Mouse (Mus musculus) intestine, embryonic 16.5 days (tissue): ENCODE measurements at regions not wholly inside any gene's neighbourhood (a gene's known extent, or its start where the extent isn't known, plus 50 kb on each side); places are given as distances from the start of the nearest gene placed in this dataset.

Experiments used
- ATAC-seq: fragments of 200-750 bp; cut with Nextera tagmentation; 2 replicates; pipeline ENCODE4 v1.8.0; 2017; ENCODE audit warnings: moderate TSS enrichment, moderate library complexity
- H3K27ac ChIP-seq: fragments of 300-500 bp; sonication (generic); 2 replicates; pipeline ENCODE4 v1.5.1; 2014; ENCODE audit warnings: mild to moderate bottlenecking, low read length
- H3K27me3 ChIP-seq: fragments of 300-500 bp; sonication (generic); replicated peaks from 2 replicates; pipeline ENCODE4 v1.6.1; 2014; ENCODE audit warnings: low read length, control low read depth, mixed read lengths; ENCODE audit not compliant: control insufficient read depth, insufficient read depth
- H3K36me3 ChIP-seq: fragments of 300-500 bp; sonication (generic); 2 replicates; pipeline ENCODE4 v1.6.1; 2014; ENCODE audit warnings: low read length, control low read depth; ENCODE audit not compliant: control insufficient read depth, insufficient read depth
- H3K4me1 ChIP-seq: fragments of 300-500 bp; sonication (generic); 2 replicates; pipeline ENCODE4 v1.6.1; 2014; ENCODE audit warnings: low read length, control low read depth, mixed read lengths; ENCODE audit not compliant: control insufficient read depth, insufficient read depth
- H3K4me2 ChIP-seq: fragments of 300-500 bp; sonication (generic); 2 replicates; pipeline ENCODE4 v1.6.1; 2014; ENCODE audit warnings: low read depth, low read length, control low read depth
- H3K4me3 ChIP-seq: fragments of 300-500 bp; sonication (generic); 2 replicates; pipeline ENCODE4 v1.5.1; 2014; ENCODE audit warnings: mild to moderate bottlenecking, low read length
- H3K9ac ChIP-seq: fragments of 300-500 bp; sonication (generic); 2 replicates; pipeline ENCODE4 v1.6.1; 2014; ENCODE audit warnings: low read depth, low read length
- H3K9me3 ChIP-seq: fragments of 300-500 bp; sonication (generic); 2 replicates; pipeline ENCODE4 v1.6.1; 2016; ENCODE audit warnings: low read length, control low read depth; ENCODE audit not compliant: control insufficient read depth
- WGBS: fragments of 180-500 bp; shearing (Covaris S2); extraction: QIAGEN DNeasy Blood & Tissue Kit; methylation state at CpG from one replicate; pipeline ENCODE4 v1.1.7; 2014; 5-methylcytosine and 5-hydroxymethylcytosine counted together

DNA sequence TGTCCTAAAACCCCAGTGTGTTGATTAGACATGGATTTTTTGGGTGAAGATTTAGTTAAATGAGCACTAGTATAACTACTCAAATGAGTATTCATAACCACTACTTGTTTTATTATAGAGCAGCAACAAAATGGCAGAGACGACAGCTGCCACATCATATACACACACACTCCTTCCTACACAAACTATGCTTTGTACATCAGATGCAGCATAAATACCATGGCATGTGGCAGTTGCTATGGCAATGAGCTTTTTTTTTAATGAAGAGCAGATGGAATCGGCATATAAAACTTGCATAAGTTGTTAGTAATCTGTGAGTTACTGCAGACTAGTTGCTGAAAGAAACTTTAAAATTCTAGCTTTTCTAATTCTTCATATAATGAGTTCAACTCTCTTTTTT, 725.3 kb downstream of the Cetn3 start:
- Histone ChIP-seq H3K4me1 (no peaks in the 10 kb centered on the region), H3K4me2 (no peak overlapping the region), H3K27ac (no peak overlapping the region), H3K27me3 (no peaks in the 10 kb centered on the region), H3K9me3 (no peaks in the 10 kb centered on the region), H3K36me3 (no peaks in the 10 kb centered on the region), H3K9ac (no peak overlapping the region), H3K4me3 (no peak overlapping the region)
- no peak for ATAC-seq
- 76% methylated on average over 2 of the region's 2 CpGs for WGBS

GRCm38 (mm10) chr13:82509512-82509911, 726.6 kb downstream of the Cetn3 start:
- Histone ChIP-seq H3K9me3 (no peaks in the 10 kb centered on the region), H3K9ac (no peak overlapping the region), H3K4me3 (no peak overlapping the region), H3K27ac (no peak overlapping the region), H3K36me3 (no peaks in the 10 kb centered on the region), H3K27me3 (no peaks in the 10 kb centered on the region), H3K4me1 (no peaks in the 10 kb centered on the region), H3K4me2 (no peak overlapping the region)
- ATAC-seq: no peak
- 88% methylated on average over 3 of the region's 3 CpGs for WGBS
